Comparison of ENCODE assay signal across 10 mouse cellular contexts in genomic region chr10:77815514-77815913, GRCm38 (mm10). TPM values are rescaled to one million over a fixed set of nuclear protein-coding genes. Genes with fewer than 3 reads are reported as not detected.
DNase-seq lines count a peak whose midpoint lies in the region; ATAC-seq and TF ChIP-seq lines count a peak whose summit lies in the region.
"Had no signal": no experiment of that assay in that cellular context is flagged by ENCODE, and none has a peak within 500 bp of the region (broad histone marks: within the 10 kb centered on the region; RNA-seq: fewer than 3 reads in every experiment).

No protein-coding gene starts in this region.

- TF ChIP-seq CTCF in bone marrow, adult 2 months (IDR thresholded peaks at IDR 0.05; ENCODE audit: control insufficient read depth, insufficient read depth, low read length) = peak; percentile 47; the same call in 1 of the 2 replicates

- no peak overlapping the region for H3K27ac ChIP-seq in bone marrow, adult 2 months (ENCODE audit: control insufficient read depth, insufficient read depth, low read depth, low read length, poor library complexity)
- H3K27ac ChIP-seq in liver, embryonic 13.5 days = no peak overlapping the region
- H3K27ac ChIP-seq: midbrain, embryonic 12.5 days had no signal

- intact Hi-C loops in left cerebral cortex, postnatal 4 days (cut with DNase I) = no loop called here
- intact Hi-C loops in left cerebral cortex, postnatal 25 days (cut with DNase I) = no loop called here

- no peak overlapping the region for H3K4me2 ChIP-seq in liver, embryonic 13.5 days
- H3K4me2 ChIP-seq: midbrain, embryonic 12.5 days had no signal

- 40% methylated on average over 5 of the region's 5 CpGs for WGBS in bone marrow, adult 2 months
- whole genome bisulfite sequencing in liver, embryonic 13.5 days (ENCODE audit: insufficient replicate concordance) = 24% methylated on average over 5 of the region's 5 CpGs

- no peak for ATAC-seq in liver, embryonic 13.5 days (ENCODE audit: low read depth)
- no peak for ATAC-seq in inflammation-experienced regulatory T-cells, adult 6 months

- no peaks in the 10 kb centered on the region for H3K36me3 ChIP-seq in liver, embryonic 13.5 days
- H3K36me3 ChIP-seq: midbrain, embryonic 12.5 days had no signal

- no peaks in the 10 kb centered on the region for H3K4me1 ChIP-seq in bone marrow, adult 2 months (ENCODE audit: control insufficient read depth, insufficient read depth, low read length)
- H3K4me1 ChIP-seq in liver, embryonic 13.5 days (replicated peaks) = no peaks in the 10 kb centered on the region
- H3K4me1 ChIP-seq: midbrain, embryonic 12.5 days had no signal

- no peak overlapping the region for H3K9ac ChIP-seq in liver, embryonic 13.5 days
- H3K9ac ChIP-seq: midbrain, embryonic 12.5 days had no signal

- H3K27me3 ChIP-seq in liver, embryonic 13.5 days = no peaks in the 10 kb centered on the region

- no peak overlapping the region for H3K4me3 ChIP-seq in bone marrow, adult 2 months (replicated peaks; ENCODE audit: control insufficient read depth, low read depth, low read length)
- H3K4me3 ChIP-seq in liver, embryonic 13.5 days (replicated peaks) = no peak overlapping the region
- H3K4me3 ChIP-seq: midbrain, embryonic 12.5 days had no signal

- no peaks in the 10 kb centered on the region for H3K9me3 ChIP-seq in liver, embryonic 13.5 days (replicated peaks)
- H3K9me3 ChIP-seq: midbrain, embryonic 12.5 days had no signal

- DNase-seq in adrenal gland, postnatal 14 days = peak; percentile 53
- DNase-seq in adrenal gland, adult 18-20 months (ENCODE audit: low spot score in 2 of 2) = no peak
- DNase-seq in left cerebral cortex, postnatal 4 days = peak; percentile 17
- DNase-seq in left cerebral cortex, postnatal 25 days (ENCODE audit: low spot score in 2 of 2) = no peak
- peak; percentile 9 for DNase-seq in liver, embryonic 13.5 days
- DNase-seq in thymus, postnatal 4 days = peak; percentile 74

- no peak for TF ChIP-seq POLR2A in bone marrow, adult 2 months (IDR thresholded peaks at IDR 0.05; ENCODE audit: borderline replicate concordance, control insufficient read depth, low read depth, low read length)

RNA-seq across cellular contexts. Expression of gene Gm2696, which starts 1.0 kb away (rescaled TPM):
- total RNA-seq in adrenal gland, postnatal 14 days (2021) = not detected in 2 replicates
- total RNA-seq in adrenal gland, adult 18-20 months (2021) = not detected
- total RNA-seq in left cerebral cortex, postnatal 4 days (2021) = not detected
- total RNA-seq in left cerebral cortex, postnatal 25 days (2021) = not detected
- polyA plus RNA-seq in bone marrow, adult 2 months (2011; ENCODE audit: insufficient read depth, insufficient read length, low replicate concordance, missing spikeins) = not detected in 2 replicates
- not detected in 2 replicates for polyA plus RNA-seq in liver, embryonic 13.5 days (2015; fragmentation: Nextera tagmentation; extraction: Ambion mirVana)
- polyA plus RNA-seq in inflammation-experienced regulatory T-cells, adult 6 months (2017; shearing (Covaris generic)) = not detected
- polyA plus RNA-seq: gonadal fat pad, adult 2 months; midbrain, embryonic 12.5 days had no signal

RNA-seq across cellular contexts. Expression of gene Gm9507, which starts 3.9 kb away (rescaled TPM):
- not detected in 2 replicates for total RNA-seq in adrenal gland, postnatal 14 days (2021)
- not detected for total RNA-seq in adrenal gland, adult 18-20 months (2021)
- total RNA-seq in left cerebral cortex, postnatal 4 days (2021) = not detected
- not detected for total RNA-seq in left cerebral cortex, postnatal 25 days (2021)
- polyA plus RNA-seq in bone marrow, adult 2 months (2011; ENCODE audit: insufficient read depth, insufficient read length, low replicate concordance, missing spikeins) = not detected in 2 replicates
- not detected in 2 replicates for polyA plus RNA-seq in liver, embryonic 13.5 days (2015; fragmentation: Nextera tagmentation; extraction: Ambion mirVana)
- polyA plus RNA-seq in inflammation-experienced regulatory T-cells, adult 6 months (2017; shearing (Covaris generic)) = not detected
- polyA plus RNA-seq: gonadal fat pad, adult 2 months; midbrain, embryonic 12.5 days had no signal

RNA-seq across cellular contexts. Expression of gene Krtap10-4, which starts 11.4 kb away (rescaled TPM):
- total RNA-seq in adrenal gland, postnatal 14 days (2021) = not detected in 2 replicates
- not detected for total RNA-seq in adrenal gland, adult 18-20 months (2021)
- not detected for total RNA-seq in left cerebral cortex, postnatal 4 days (2021)
- total RNA-seq in left cerebral cortex, postnatal 25 days (2021) = not detected
- polyA plus RNA-seq in bone marrow, adult 2 months (2011; ENCODE audit: insufficient read depth, insufficient read length, low replicate concordance, missing spikeins) = not detected in 2 replicates
- polyA plus RNA-seq in liver, embryonic 13.5 days (2015; fragmentation: Nextera tagmentation; extraction: Ambion mirVana) = not detected in 2 replicates
- polyA plus RNA-seq in inflammation-experienced regulatory T-cells, adult 6 months (2017; shearing (Covaris generic)) = not detected
- polyA plus RNA-seq: gonadal fat pad, adult 2 months; midbrain, embryonic 12.5 days had no signal

RNA-seq across cellular contexts. Expression of gene Gm19668, which starts 16.6 kb away (rescaled TPM):
- total RNA-seq in adrenal gland, postnatal 14 days (2021) = not detected in 2 replicates
- total RNA-seq in adrenal gland, adult 18-20 months (2021) = not detected
- not detected for total RNA-seq in left cerebral cortex, postnatal 4 days (2021)
- total RNA-seq in left cerebral cortex, postnatal 25 days (2021) = not detected
- polyA plus RNA-seq in bone marrow, adult 2 months (2011; ENCODE audit: insufficient read depth, insufficient read length, low replicate concordance, missing spikeins) = not detected in 2 replicates
- polyA plus RNA-seq in liver, embryonic 13.5 days (2015; fragmentation: Nextera tagmentation; extraction: Ambion mirVana) = not detected in 2 replicates
- not detected for polyA plus RNA-seq in inflammation-experienced regulatory T-cells, adult 6 months (2017; shearing (Covaris generic))
- polyA plus RNA-seq: gonadal fat pad, adult 2 months; midbrain, embryonic 12.5 days had no signal

RNA-seq across cellular contexts. Expression of gene Krtap10-10, which starts 20.2 kb away (rescaled TPM):
- not detected in 2 replicates for total RNA-seq in adrenal gland, postnatal 14 days (2021)
- not detected for total RNA-seq in adrenal gland, adult 18-20 months (2021)
- total RNA-seq in left cerebral cortex, postnatal 4 days (2021) = not detected
- total RNA-seq in left cerebral cortex, postnatal 25 days (2021) = not detected
- not detected in 2 replicates for polyA plus RNA-seq in bone marrow, adult 2 months (2011; ENCODE audit: insufficient read depth, insufficient read length, low replicate concordance, missing spikeins)
- not detected in 2 replicates for polyA plus RNA-seq in liver, embryonic 13.5 days (2015; fragmentation: Nextera tagmentation; extraction: Ambion mirVana)
- polyA plus RNA-seq in inflammation-experienced regulatory T-cells, adult 6 months (2017; shearing (Covaris generic)) = not detected
- polyA plus RNA-seq: midbrain, embryonic 12.5 days had no signal

Comparison
In these comparisons a context has a peak if more than half of its experiments do, and no peak if none do; other contexts are left out.
1. DNase-seq: peak in adrenal gland, postnatal 14 days (single experiment), left cerebral cortex, postnatal 4 days (single experiment), liver, embryonic 13.5 days (single experiment) and thymus, postnatal 4 days (single experiment); none in adrenal gland, adult 18-20 months (0 of 2) and left cerebral cortex, postnatal 25 days (0 of 2).